13 mouse cellular contexts compared by ENCODE assay signal in the genomic region with DNA sequence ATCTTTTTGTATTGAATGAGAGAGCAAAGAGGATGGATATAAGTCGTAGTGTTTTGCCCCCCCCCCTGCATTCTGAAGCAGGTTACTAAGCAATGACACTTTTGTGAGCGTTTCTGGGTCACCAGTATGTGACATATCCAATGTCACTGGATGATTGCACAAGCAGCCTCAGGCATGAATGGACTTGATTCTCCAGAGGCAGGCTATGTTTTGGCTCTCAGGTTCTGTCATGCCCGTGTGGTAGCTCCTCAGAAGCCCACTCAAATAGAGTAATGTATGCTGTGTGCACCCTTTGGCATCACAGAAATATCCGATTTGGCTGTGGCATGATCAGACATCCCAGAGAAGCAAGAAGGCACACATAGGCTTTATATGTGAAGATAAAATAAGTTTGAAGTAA.
"Had no signal": no experiment of that assay in that cellular context is flagged by ENCODE, and none has a peak within 500 bp of the region (broad histone marks: within the 10 kb centered on the region; RNA-seq: fewer than 3 reads in every experiment).

No protein-coding gene starts in this region.

- H3K4me1 ChIP-seq: kidney, embryonic 15.5 days; limb, embryonic 10.5 days; liver, embryonic 15.5 days; midbrain, embryonic 15.5 days; neural tube, embryonic 12.5 days had no signal

- ATAC-seq: lung, postnatal 0 days; midbrain, embryonic 15.5 days had no signal

- H3K9me3 ChIP-seq: kidney, embryonic 15.5 days; limb, embryonic 10.5 days; liver, embryonic 15.5 days; megakaryocyte, embryonic 14.5 days; midbrain, embryonic 15.5 days; neural tube, embryonic 12.5 days had no signal

- H3K27me3 ChIP-seq: kidney, embryonic 15.5 days; liver, embryonic 15.5 days; megakaryocyte, embryonic 14.5 days; midbrain, embryonic 15.5 days; neural tube, embryonic 12.5 days had no signal

- H3K36me3 ChIP-seq: kidney, embryonic 15.5 days; limb, embryonic 10.5 days; liver, embryonic 15.5 days; midbrain, embryonic 15.5 days; neural tube, embryonic 12.5 days had no signal

- H3K4me3 ChIP-seq: kidney, embryonic 15.5 days; left cerebral cortex, adult 2 months; limb, embryonic 10.5 days; liver, embryonic 15.5 days; megakaryocyte, embryonic 14.5 days; midbrain, embryonic 15.5 days; neural tube, embryonic 12.5 days had no signal

- DNase-seq: kidney, postnatal 14 days; lung, adult 2 months; thymus, postnatal 4 days had no signal

- H3K27ac ChIP-seq: kidney, embryonic 15.5 days; left cerebral cortex, adult 2 months; limb, embryonic 10.5 days; liver, embryonic 15.5 days; macrophage; midbrain, embryonic 15.5 days; neural tube, embryonic 12.5 days; stomach, postnatal 0 days had no signal
